Mouse (Mus musculus) urinary bladder, adult 2 months (tissue): Measurements from ENCODE around the gene Cip2a. TPM values are rescaled to one million over a fixed set of nuclear protein-coding genes. Genes with fewer than 3 reads are reported as not detected.

ENCODE experiments used
- DNase-seq: peaks from one replicate; pipeline ENCODE4 v3.0.0; 2022; ENCODE audit warnings: low spot score
- polyA plus RNA-seq: library from polyadenylated mRNA; depleted of rRNA; stranded (reverse); fragments of >200 nt; gene quantifications from 2 replicates; pipeline ENCODE4 v1.2.3, GENCODE M21; 2012; rRNA removed

The Cip2a gene
- polyA plus RNA-seq = 2.7 TPM in 2 replicates

GRCm38 (mm10) chr16:48993559-48994342, at the start of gene Cip2a, which contains the start of gene Dzip3:
Gene Cip2a (plus strand): TSS chr16:48994185.
Gene Dzip3 (minus strand): TSS chr16:48994165.
- peak; percentile 74 for DNase-seq

- no peak for DNase-seq
Measured at GRCm38 (mm10) chr16:48972996-48973395, 21.0 kb upstream of the Cip2a start.

DNA sequence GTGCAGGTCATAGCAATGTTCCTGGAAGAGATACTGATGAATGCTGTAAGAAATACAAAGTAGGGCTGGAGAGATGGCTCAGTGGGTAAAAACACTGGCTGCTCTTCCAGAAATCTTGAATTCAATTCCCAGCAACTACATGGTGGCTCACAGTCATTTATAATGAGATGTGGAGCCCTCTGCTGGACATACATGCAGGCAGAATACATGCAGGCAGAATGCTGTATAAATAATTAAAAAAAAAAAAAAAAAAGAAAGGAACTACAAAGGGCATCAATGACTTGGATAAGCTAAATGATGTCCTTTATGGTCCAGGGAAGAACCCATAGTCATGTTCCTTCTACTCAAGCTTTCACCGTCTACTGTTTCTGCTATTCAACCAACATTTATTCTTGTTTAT, 20.4 kb upstream of the Cip2a start:
- DNase-seq = no peak

DNA sequence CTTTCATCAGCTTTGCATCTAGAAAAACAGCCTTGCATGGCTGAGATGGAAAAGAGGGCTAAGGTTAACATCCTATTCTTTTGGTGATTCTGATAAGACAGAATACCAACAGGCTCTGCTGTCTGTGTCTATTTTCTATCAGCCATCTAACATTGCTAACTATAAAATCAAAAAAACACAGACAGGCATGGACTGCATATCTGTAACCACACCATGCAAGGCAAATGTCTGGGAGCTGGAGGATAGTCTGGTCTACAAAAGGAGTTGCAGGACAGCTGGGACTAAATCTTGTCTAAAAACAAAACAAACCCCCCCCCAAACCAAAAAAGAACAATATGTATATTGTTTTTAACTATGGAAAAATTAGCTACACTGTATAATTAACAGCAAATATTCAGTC, 14.0 kb upstream of the Cip2a start:
- no peak for DNase-seq

DNA sequence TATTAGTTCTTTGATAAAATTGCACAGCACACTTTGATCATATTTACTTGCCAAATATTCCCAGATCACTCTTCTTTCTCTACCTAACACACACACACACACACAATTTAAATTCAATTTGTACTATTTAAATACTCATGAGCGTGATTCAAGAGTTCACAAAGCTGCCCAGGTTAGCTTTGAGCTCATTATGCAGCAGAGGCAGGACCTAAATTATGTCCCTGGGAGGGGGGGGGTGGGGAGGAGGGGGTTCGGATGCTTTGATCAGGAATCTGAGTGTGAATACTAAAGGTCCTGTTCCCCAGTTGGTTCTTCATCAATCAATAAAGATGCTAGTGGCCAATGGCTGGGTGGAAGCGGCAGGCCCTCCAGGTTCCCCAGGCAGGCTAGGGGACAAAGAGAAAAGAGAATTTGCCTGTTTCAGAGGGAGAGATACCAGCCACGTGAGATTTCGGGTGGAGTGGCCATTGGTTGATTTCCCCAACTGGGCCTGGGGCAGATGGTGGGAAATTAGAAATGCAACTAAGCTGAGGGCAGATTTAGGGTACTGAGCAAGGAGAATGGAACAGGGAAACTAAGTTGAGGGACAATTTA, 8.9 kb upstream of the Cip2a start:
- DNase-seq = no peak

GRCm38 (mm10) chr16:48989700-48990099, 4.3 kb upstream of the Cip2a start:
- no peak for DNase-seq

- no peak for DNase-seq
Measured at GRCm38 (mm10) chr16:48992437-48993230, 1.4 kb upstream of the Cip2a start.

DNA sequence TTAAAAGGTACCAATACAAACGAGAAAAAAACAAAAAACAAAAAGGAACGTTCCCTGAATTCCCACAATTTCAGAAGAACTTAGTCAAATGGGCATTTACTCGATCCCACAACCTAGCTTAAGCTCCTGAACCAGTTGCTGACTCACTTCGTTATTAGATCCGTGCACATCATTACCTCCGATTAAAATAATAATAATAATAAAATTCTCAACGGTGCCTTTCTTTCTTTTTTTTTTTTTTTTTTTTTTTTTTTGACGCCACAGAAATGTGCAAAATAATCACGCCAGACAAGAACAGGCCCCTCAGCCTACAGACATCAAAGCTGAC, 790 bp upstream of the Cip2a start:
- no peak for DNase-seq

GRCm38 (mm10) chr16:48994343-48994693, 333 bp downstream of the Cip2a start:
- no peak for DNase-seq

DNA sequence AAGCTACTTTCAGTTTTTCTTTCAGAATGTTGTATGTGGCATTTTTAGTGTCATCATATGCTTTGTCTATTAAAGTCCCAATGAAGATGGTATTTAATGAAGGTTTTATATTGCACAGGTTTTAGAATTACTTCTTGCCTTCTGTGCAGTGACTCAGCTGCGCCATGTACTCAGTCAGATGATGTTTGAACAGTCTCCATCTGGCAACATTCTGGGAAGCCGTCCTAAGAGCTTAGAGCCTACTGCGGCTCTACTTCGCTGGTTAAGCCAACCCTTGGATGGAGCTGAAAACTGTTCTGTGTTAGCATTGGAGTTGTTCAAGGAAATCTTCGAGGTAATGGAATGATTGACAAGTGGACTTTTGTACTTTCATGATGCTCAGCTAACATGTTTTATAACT, 10.2 kb downstream of the Cip2a start:
- DNase-seq = no peak

GRCm38 (mm10) chr16:49016620-49017332, 22.8 kb downstream of the Cip2a start:
- DNase-seq = no peak

- no peak for DNase-seq
Measured at GRCm38 (mm10) chr16:49035852-49036251, 41.9 kb downstream of the Cip2a start.

GRCm38 (mm10) chr16:49037771-49038170, 43.8 kb downstream of the Cip2a start:
- DNase-seq = no peak

GRCm38 (mm10) chr16:49040554-49041221, 46.7 kb downstream of the Cip2a start:
- DNase-seq = no peak

- no peak for DNase-seq
Measured at GRCm38 (mm10) chr16:49049214-49049613, 55.2 kb downstream of the Cip2a start.

DNA sequence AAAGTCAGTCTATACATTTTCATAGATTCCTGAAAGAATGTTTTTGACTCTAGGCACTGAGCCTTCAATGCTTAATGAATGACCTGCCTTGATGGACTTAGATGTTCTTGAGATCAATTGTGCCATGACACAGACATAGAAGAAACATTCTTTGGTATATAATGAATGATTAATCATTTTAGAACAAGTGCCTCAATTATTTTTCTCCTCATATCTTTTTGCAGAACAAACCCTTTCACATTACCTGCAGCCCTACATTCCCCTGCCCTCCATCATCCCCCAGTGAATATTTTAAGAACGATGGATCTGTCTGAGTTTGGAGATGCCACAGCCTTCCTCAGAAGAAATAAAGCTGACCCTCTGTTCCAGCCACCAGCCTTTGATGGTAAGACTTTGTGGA, 63.2 kb downstream of the Cip2a start, which contains the start of gene Myh15:
Gene Myh15 (plus strand): TSS at position 301 of the 400 bp plus-strand sequence.
- DNase-seq = no peak

Other genes with a start within 250 kb of the Cip2a start
- 0.12 and 0.18 TPM in 2 replicates for gene Trat1, start 222.2 kb upstream of the Cip2a start, polyA plus RNA-seq
- not detected in 2 replicates for gene Retnlb, start 177.3 kb upstream of the Cip2a start, polyA plus RNA-seq
- gene Retnla, start 151.6 kb upstream of the Cip2a start, polyA plus RNA-seq = 193 and 210 TPM in 2 replicates
- 4.3 TPM in 2 replicates for gene Retnlg, start 121.6 kb upstream of the Cip2a start, polyA plus RNA-seq
- 9.7 and 10.4 TPM in 2 replicates for gene Dzip3, start within 50 bp of the Cip2a start, polyA plus RNA-seq
- gene Myh15, start 63.3 kb downstream of the Cip2a start, polyA plus RNA-seq = 0.04 and 0.07 TPM in 2 replicates